Mouse (Mus musculus) brown adipose tissue, adult 24 weeks (tissue): Measurements from ENCODE around the gene Mylk4. TPM values are rescaled to one million over a fixed set of nuclear protein-coding genes. Genes with fewer than 3 reads are reported as not detected.

ENCODE experiments used
- H3K27ac ChIP-seq: fragments of 200-500 bp; replicated peaks from 2 replicates; pipeline ENCODE4 v1.5.1; 2012; ENCODE audit warnings: low read depth, mild to moderate bottlenecking, low read length
- H3K4me1 ChIP-seq: fragments of 200-500 bp; 2 replicates; pipeline ENCODE4 v1.6.1; 2012; ENCODE audit warnings: low read length, mixed read lengths; ENCODE audit not compliant: control insufficient read depth, insufficient read depth, insufficient read length
- H3K4me3 ChIP-seq: fragments of 200-500 bp; 2 replicates; pipeline ENCODE4 v1.5.1; 2012; ENCODE audit warnings: low read depth, mild to moderate bottlenecking, low read length, moderate library complexity; ENCODE audit not compliant: insufficient read depth
- polyA plus RNA-seq: library from polyadenylated mRNA; stranded (reverse); fragments of >200 nt; gene quantifications from 2 replicates; pipeline ENCODE4 v1.2.4, GENCODE M21; 2012; ENCODE audit not compliant: missing spikeins, insufficient read depth, insufficient read length

Gene Mylk4
- polyA plus RNA-seq, 1 experiment, result 2.5 TPM

- Histone ChIP-seq H3K4me3 (no peak overlapping the region), H3K27ac (no peak overlapping the region), H3K4me1 (no peaks in the 10 kb centered on the region)
These were observed 77.0 kb downstream of the Mylk4 start for GRCm38 (mm10) chr13:32706651-32707288.

- no peaks in the 10 kb centered on the region for H3K4me1 ChIP-seq
- no peak overlapping the region for H3K27ac ChIP-seq
- H3K4me3 ChIP-seq, result no peak overlapping the region
These were observed 78.4 kb downstream of the Mylk4 start for GRCm38 (mm10) chr13:32705315-32705714.

- H3K4me3 ChIP-seq, result no peak overlapping the region
- no peaks in the 10 kb centered on the region for H3K4me1 ChIP-seq
- no peak overlapping the region for H3K27ac ChIP-seq
These were observed 78.8 kb downstream of the Mylk4 start for GRCm38 (mm10) chr13:32704911-32705310.

- no peak overlapping the region for H3K27ac ChIP-seq
- no peaks in the 10 kb centered on the region for H3K4me1 ChIP-seq
- H3K4me3 ChIP-seq, result no peak overlapping the region
These were observed 82.2 kb downstream of the Mylk4 start for GRCm38 (mm10) chr13:32701564-32701963.

GRCm38 (mm10) chr13:32699376-32699775 lies 84.4 kb downstream of the Mylk4 start:
- no peaks in the 10 kb centered on the region for H3K4me1 ChIP-seq
- no peak overlapping the region for H3K4me3 ChIP-seq
- H3K27ac ChIP-seq, result no peak overlapping the region

- H3K27ac ChIP-seq, result no peak overlapping the region
- H3K4me3 ChIP-seq, result no peak overlapping the region
- H3K4me1 ChIP-seq, result no peaks in the 10 kb centered on the region
These were observed 84.8 kb downstream of the Mylk4 start for GRCm38 (mm10) chr13:32698956-32699355.

GRCm38 (mm10) chr13:32693886-32694455 lies 89.8 kb downstream of the Mylk4 start:
- Histone ChIP-seq H3K27ac (no peak overlapping the region), H3K4me1 (no peaks in the 10 kb centered on the region), H3K4me3 (no peak overlapping the region)

- no peak overlapping the region for H3K4me3 ChIP-seq
- H3K4me1 ChIP-seq, result no peaks in the 10 kb centered on the region
These were observed 91.2 kb downstream of the Mylk4 start for GRCm38 (mm10) chr13:32692563-32692962.

GRCm38 (mm10) chr13:32690279-32690678 lies 93.5 kb downstream of the Mylk4 start:
- no peaks in the 10 kb centered on the region for H3K4me1 ChIP-seq
- H3K27ac ChIP-seq, result no peak overlapping the region
- no peak overlapping the region for H3K4me3 ChIP-seq

More at GRCm38 (mm10) chr13:32692563-32692962, 91.2 kb downstream of the Mylk4 start:
- H3K27ac ChIP-seq, result no peak overlapping the region

- no peak overlapping the region for H3K27ac ChIP-seq
- H3K4me1 ChIP-seq, result no peaks in the 10 kb centered on the region
- no peak overlapping the region for H3K4me3 ChIP-seq
These were observed 102.8 kb downstream of the Mylk4 start for GRCm38 (mm10) chr13:32680868-32681515.

- Histone ChIP-seq H3K27ac (no peak overlapping the region), H3K4me1 (no peaks in the 10 kb centered on the region), H3K4me3 (no peak overlapping the region)
These were observed 103.6 kb downstream of the Mylk4 start for GRCm38 (mm10) chr13:32680121-32680551.

- no peaks in the 10 kb centered on the region for H3K4me1 ChIP-seq
- H3K27ac ChIP-seq, result no peak overlapping the region
- no peak overlapping the region for H3K4me3 ChIP-seq
These were observed 104.8 kb downstream of the Mylk4 start for GRCm38 (mm10) chr13:32678998-32679397.

- Histone ChIP-seq H3K4me3 (no peak overlapping the region), H3K4me1 (peaks cover 3% of the 10 kb centered on the region; the same call in 1 of the 2 replicates), H3K27ac (no peak overlapping the region)
These were observed 113.0 kb downstream of the Mylk4 start for GRCm38 (mm10) chr13:32670782-32671181.

- Histone ChIP-seq H3K4me3 (no peak overlapping the region), H3K27ac (no peak overlapping the region), H3K4me1 (peaks cover 3% of the 10 kb centered on the region; the same call in 1 of the 2 replicates)
These were observed 115.5 kb downstream of the Mylk4 start for GRCm38 (mm10) chr13:32668296-32668695.

GRCm38 (mm10) chr13:32667386-32667785 lies 116.4 kb downstream of the Mylk4 start:
- Histone ChIP-seq H3K27ac (no peak overlapping the region), H3K4me3 (no peak overlapping the region), H3K4me1 (peaks cover 3% of the 10 kb centered on the region; the same call in 1 of the 2 replicates)

GRCm38 (mm10) chr13:32662041-32662440 lies 121.7 kb downstream of the Mylk4 start:
- Histone ChIP-seq H3K4me3 (no peak overlapping the region), H3K27ac (no peak overlapping the region), H3K4me1 (peaks cover 4% of the 10 kb centered on the region)
